Mouse (Mus musculus): ENCODE data around the gene Mb. TPM values are rescaled to one million over a fixed set of nuclear protein-coding genes. Genes with fewer than 3 reads are reported as not detected.

Mb gene
- polyA plus RNA-seq, 1 experiment from 2014 or later, result 13.6 TPM

DNA sequence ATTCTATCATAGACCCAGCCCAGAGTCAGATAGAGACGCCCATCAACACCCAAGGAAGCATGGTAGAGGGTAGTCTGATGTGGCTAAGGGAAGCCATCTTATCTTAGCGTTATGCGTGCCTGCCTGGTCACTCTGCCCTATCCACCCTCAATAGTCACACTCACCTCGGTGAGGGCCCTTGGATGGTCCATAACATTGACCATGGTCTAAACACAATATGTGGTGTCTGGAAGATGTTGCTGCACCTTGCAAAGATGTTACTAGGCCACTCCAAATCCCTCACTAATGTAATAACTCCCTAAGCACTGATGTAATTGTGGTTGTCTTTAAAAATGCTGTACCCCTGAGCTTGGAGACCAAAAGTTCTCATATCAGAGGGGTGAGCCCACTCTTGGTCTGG is 77.8 kb downstream of the Mb start:
- no peaks in the 10 kb centered on the region for H3K36me3 ChIP-seq
- H3K27me3 ChIP-seq, result no peaks in the 10 kb centered on the region
- no peak overlapping the region for H3K4me2 ChIP-seq (replicated peaks)
- H3K4me3 ChIP-seq, result no peak overlapping the region
- no peak overlapping the region for H3K27ac ChIP-seq
- peaks cover 6% of the 10 kb centered on the region for H3K4me1 ChIP-seq
- H3K9ac ChIP-seq, result no peak overlapping the region
- WGBS, result 89% methylated on average over 4 of the region's 4 CpGs
- no peak for ATAC-seq (ENCODE audit: low FRiP score, low read depth)
- H3K9me3 ChIP-seq, result no peaks in the 10 kb centered on the region

Other genes starting within 250 kb of the Mb start
- gene Zfp251, start 179.2 kb downstream of the Mb start, polyA plus RNA-seq (2015; fragmentation: Nextera tagmentation; extraction: Ambion mirVana), result 34.8 and 35.7 TPM in 2 replicates
- 10.1 and 10.4 TPM in 2 replicates for gene Zfp7, start 171.4 kb downstream of the Mb start, polyA plus RNA-seq (2015; fragmentation: Nextera tagmentation; extraction: Ambion mirVana)
- gene Gm49527, start 171.3 kb downstream of the Mb start, polyA plus RNA-seq (2015; fragmentation: Nextera tagmentation; extraction: Ambion mirVana), result not detected in 2 replicates
- gene Zfp647, start 125.2 kb downstream of the Mb start, polyA plus RNA-seq (2015; fragmentation: Nextera tagmentation; extraction: Ambion mirVana), result 21.8 and 23.8 TPM in 2 replicates
- 93.2 and 98.0 TPM in 2 replicates for gene 1110038F14Rik, start 102.2 kb downstream of the Mb start, polyA plus RNA-seq (2015; fragmentation: Nextera tagmentation; extraction: Ambion mirVana)
- 0.10 TPM in 1 of 2 replicates, not detected in the other for gene Apol6, start 5.9 kb downstream of the Mb start, polyA plus RNA-seq (2015; fragmentation: Nextera tagmentation; extraction: Ambion mirVana)

Measured in limb, embryonic 13.5 days (tissue).